Mouse (Mus musculus): Measurements from ENCODE around the gene Clk1.

The Clk1 gene

DNA sequence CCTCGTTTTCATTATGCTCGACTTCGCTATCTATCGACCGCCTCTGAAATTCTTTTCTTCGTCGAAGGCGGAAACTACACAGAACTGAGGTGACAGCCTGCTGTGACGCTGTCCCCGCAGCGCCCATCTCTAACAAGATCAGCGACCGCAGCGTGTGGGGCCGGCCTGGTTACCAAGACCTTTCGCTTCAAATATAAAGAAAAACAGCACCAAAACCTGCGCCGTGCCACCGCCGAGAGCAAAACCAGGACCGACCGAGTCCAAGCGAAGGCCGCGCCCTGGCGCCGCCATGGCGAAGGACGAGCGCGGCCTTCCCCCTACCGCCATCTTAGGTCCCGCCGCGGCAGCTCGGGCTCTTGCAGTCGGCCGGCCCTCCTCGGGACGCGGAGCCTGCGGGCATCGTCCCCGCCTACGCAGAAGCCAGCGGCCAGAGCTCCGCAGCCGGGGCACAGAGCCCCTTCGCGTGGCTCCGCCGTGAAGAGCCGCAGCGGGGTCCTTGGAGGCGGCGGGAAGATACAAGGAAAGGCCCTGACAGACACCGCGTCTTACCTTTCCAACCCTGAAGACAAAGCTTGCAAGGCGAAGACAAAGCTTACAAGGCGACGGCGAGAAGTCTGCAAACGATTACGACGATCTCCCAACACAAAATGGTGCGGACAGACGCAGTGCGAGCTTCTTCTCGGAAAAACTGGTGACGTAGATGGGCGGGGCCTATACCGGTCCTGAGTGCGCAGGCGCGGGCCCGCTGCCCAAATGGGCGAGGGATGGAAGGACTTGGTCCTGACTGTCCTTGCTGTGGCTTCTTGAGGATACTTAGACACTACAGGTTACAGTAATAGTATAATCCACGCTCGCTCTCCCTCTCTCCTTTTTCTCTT is at the start of gene Clk1:
Clk1 (minus strand) TSS at position 696 of the 878 bp plus-strand sequence.
- peak; percentile 30 for DNase-seq (ENCODE audit: extremely low read depth, low read depth, low spot score)

DNA sequence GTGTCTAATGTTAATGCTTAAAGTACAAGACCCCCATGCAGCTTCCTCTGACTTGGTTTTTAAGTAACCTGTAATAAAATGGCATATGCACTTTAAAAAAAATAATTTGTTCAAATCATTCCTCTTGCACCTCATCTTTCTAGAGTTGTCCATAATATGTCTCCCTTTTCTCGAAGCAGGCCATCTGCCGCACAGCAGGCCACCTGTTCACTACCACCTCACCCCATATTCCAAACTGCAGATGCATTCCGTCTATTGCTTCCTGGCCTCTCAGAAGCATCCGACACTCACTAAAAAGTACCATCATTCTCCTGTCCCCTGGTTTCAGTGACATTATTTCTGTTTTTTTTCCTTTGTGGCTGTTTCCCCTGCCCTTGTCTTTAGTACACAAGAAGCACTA is 41.7 kb upstream of the Clk1 start:
- no peak for DNase-seq (ENCODE audit: extremely low read depth, low read depth, low spot score)

DNA sequence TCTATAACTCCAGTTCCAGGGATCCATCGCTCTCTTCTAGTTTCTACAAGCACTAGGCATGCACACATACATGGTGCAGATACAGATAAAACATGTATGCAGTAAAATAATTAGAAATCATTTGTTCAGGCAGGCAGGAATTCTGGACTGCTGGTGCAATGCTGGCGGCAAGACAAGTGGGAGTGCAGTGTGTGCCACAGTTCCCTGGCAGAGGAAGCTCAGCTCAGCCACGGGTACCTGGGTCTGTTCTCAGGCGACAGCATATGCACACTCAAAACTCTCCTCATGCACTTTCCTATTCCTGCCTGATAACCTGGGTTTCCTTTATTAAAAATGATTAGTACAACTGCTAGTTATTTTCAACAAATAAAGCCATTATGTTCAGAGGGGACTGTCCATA is 41.2 kb upstream of the Clk1 start:
- DNase-seq (ENCODE audit: extremely low read depth, low read depth, low spot score), result no peak

DNA sequence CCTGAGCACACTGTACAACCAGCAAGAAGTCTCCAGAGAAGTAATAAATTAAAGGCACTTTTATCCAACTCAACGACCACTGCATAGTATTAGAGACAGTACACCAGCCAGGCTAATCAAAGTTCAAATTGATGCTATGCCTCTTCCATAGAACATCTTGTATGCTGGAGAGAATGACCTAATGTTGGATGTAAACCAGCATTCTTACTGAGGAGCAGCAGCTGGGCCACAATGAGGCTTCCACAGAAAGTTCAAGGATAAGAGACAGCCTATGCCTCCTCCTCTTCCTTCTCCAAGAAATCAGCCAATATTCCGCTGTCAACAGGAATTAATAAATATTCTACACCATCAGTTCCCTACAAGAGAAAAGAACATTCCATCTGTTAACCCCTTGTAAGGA is 40.1 kb upstream of the Clk1 start:
- DNase-seq (ENCODE audit: extremely low read depth, low read depth, low spot score), result no peak

DNA sequence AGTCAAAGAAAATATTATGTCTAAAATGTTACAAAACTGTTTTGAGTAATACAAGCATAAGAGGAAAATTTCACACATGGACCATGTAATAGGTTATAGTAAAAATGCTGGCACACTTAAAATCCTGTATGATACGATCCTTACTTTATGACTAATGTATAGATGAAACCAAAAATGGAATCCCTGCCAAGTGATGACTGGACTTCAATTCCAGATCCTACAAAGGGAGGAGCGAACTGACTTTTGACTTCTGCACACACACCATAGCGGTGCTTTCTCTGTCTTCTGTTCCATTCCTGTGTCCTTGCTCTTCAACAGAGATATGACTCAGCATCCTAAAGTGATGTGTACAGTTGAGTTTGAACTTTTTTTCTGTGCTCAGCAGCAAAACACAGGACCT is 36.7 kb upstream of the Clk1 start:
- no peak for DNase-seq (ENCODE audit: extremely low read depth, low read depth, low spot score)

DNA sequence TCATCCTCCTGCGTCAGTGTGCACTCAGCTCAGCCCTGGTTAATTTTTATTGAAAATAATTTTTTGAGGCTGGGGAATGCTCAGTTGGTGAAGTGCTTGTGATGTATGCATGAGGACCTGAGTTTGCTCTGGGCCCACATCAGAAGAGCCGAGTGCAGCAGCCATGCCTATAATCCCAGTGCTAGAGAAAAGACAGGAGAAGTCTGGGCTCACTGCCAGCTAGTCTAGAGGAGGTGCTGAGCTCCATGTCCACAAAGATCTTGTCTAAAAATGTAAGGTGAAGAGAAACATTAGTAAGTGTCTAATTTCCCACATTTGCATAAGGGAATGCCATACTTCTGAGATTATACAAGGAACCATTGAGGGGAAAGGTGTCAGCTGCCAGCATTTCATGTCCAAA is 35.0 kb upstream of the Clk1 start:
- DNase-seq (ENCODE audit: extremely low read depth, low read depth, low spot score), result no peak

DNA sequence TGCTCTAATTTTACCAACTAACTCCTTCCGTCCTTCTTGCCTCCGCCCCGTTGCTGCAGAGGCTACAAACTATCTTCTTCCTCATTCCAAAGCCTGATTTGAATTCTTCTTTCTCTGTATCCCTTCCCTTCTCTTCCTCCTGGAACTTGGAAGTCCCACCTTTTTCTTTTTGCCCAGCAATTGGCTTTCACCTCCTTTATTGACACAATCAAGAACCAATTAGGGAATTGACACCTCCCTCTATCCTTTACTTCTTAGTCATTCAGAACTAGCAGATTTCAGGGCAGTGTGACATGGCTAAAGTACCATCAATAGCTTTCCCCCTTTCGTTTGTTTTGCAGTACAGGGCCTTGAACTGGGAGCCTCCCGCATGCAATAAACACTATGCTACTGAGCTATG is 34.3 kb upstream of the Clk1 start:
- no peak for DNase-seq (ENCODE audit: extremely low read depth, low read depth, low spot score)

DNA sequence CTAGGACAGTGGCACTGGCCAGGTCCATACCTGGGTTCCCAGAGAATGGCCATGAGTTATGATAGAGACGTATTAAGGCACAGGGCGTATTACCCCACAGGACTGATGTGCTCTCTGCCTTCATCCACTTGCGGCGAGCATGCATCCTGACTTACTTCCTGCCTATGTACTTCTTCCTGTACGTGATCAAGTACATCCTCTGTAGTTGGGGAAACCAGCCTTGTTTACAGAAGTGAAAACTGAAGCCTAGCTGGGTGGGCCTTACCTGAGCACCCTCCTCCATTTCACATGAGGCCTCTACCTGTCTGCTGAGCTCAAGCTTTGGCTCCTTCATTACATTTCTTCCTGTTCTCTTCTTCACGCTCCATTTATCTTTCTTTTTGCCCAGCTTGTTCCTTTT is 30.4 kb upstream of the Clk1 start:
- DNase-seq (ENCODE audit: extremely low read depth, low read depth, low spot score), result no peak

DNA sequence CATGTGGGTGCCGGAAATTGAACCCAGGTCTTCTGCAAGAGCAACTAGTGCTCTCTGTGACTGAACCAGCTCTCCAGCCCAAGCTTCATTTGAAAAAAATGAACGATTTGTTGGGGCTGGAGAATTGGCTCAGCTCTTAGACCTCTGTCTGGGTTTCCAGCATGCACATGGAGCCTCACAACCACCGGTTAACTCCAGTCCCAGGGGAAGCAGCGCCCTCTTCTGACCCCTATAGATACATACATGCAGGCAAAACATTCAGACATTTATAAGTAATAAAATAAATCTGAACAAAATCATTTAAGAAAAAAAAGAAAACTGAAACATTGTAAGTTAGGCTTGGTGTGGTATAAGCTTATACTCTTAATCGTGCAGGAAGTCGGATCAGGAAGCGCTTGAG is 24.5 kb upstream of the Clk1 start:
- no peak for DNase-seq (ENCODE audit: extremely low read depth, low read depth, low spot score)

DNA sequence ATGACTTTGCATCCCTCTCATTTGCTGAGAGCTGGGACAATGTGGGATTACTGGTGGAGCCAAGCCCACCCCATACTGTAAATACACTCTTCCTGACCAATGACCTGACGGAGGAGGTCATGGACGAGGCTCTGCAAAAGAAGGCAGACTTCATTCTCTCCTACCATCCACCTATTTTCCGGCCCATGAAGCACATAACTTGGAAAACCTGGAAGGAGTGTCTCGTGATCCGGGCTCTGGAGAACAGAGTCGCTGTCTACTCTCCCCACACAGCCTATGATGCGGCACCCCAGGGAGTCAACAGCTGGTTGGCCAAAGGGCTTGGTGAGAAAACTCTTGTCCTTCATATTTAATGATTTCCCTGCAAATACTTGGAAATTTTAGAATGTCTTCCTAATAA is 23.9 kb upstream of the Clk1 start:
- DNase-seq (ENCODE audit: extremely low read depth, low read depth, low spot score), result no peak

DNA sequence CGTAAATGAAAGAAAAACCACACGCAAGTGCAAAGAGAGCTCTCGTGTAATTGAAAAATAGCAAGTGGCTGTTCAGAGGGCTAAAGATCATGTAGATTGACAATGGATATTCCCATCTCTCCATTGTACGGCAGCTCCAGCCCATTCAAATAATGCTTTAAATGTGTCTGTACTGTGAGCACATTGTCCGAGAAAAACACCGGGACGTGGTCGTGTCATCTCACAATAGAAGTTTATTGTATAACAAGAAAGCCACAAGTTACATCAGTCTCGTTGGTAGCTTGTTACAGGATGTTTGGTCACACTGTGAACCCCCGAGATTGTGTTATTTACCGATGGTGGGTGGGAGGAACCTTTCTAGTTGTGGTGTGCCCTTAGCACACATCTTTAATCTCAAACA is 22.0 kb upstream of the Clk1 start:
- no peak for DNase-seq (ENCODE audit: extremely low read depth, low read depth, low spot score)

DNA sequence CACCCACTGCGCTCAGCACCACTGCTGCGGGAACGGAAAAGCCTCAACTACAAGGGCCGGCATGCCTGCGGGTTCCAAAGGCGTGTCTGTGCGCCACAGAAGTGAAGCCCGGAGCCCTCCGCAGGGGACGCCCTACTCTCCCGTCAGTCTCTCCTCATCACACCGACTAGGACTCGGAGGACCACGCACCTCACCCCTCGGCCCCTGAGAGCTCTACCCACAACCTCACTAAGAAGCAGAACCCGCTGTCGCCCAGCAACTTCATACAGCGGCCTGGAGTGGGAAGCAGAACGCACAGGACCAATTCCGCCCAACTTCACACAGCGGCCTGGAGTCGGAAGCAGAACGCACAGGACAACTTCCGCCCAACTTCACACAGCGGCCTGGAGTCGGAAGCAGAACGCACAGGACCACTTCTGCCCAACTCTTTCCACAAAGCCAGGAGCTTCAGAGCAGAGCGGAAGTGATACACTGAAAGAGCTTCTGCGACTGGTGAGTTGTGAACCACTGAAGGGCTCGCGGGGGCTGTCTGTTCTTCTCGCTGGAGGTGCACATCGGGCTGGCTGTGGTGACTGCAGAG is 21.4 kb upstream of the Clk1 start, which contains the start of the genes Nif3l1 and Ppil3:
Nif3l1 (plus strand) TSS at position 9 of the 580 bp plus-strand sequence.
Ppil3 (minus strand) TSS at position 344 of the 580 bp plus-strand sequence.
- peak; percentile 66 for DNase-seq (ENCODE audit: extremely low read depth, low read depth, low spot score)

DNA sequence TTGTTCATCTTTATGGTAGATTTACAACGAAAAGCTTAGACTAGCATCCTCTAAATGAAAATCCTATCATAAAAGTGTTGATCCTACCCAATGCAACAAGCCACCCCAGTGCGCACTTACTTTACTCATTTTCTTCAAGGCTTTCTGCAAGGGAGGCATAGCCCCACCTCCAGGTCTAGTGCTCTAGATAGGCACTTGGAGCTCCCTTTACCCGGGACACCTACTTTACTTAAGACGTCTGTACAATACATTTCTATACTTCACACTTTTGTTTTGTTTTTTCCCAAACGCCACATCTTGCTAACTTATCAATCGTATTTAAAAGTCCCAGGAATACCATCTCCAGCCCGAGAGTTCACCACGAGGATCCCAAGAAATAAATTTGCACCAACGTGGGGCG is 20.8 kb upstream of the Clk1 start:
- no peak for DNase-seq (ENCODE audit: extremely low read depth, low read depth, low spot score)

DNA sequence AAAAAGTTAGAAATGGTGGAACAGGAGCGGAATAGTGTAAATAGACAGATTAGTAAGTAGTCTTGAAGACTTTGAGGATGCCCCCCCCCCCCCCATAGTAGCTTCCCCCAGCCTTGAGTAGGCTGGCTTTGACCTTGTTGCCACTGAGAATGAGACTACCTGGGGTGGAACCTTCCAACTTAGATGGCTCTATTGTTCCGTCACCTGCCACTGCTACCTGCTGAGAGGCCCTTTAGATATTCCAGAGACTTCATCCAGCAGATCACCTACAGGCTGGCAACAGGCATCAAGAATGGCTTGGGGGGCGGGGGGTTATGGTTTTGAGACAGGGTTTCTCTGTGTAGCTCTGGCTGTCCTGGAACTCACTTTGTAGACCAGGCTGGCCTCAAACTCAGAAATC is 685 bp upstream of the Clk1 start:
- no peak for DNase-seq (ENCODE audit: extremely low read depth, low read depth, low spot score)

DNA sequence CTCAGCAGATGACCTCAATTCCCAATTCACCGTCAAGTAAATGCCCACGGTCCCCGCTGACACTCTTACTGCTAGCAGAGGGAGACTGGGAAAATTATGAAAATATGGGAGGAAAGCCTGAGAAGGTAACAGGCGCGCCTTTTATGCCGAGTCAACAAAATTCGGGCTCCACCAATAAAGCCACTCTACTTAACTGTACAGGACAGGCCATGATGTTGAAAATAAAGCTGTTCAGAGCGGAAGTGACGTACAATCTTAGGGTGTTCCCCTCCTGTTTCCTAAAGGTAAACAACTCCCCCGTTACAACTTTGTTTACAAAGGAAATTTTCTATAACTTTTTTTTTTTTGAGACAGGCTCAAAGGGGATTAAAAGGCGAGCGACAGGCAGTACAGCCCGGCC is 987 bp downstream of the Clk1 start:
- DNase-seq (ENCODE audit: extremely low read depth, low read depth, low spot score), result no peak

DNA sequence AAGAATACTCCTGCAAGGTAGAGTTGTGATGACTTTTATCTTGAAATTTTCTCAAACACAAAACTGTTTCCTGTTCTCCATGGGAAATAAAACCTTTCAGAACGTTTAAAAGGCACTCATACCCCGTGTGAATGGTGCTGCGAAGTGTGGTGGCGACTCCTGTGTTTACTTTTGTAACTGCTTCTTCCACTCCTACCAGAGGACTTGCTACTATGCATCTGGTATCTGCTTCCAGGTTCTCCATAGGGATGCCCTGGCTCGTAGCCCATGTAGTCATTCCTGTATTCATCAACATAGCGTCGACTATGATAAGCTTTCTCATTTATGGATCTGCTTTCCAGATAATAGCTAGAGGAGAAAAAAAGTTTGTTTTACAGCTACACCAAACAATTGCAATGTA is 2.9 kb downstream of the Clk1 start:
- no peak for DNase-seq (ENCODE audit: extremely low read depth, low read depth, low spot score)

DNA sequence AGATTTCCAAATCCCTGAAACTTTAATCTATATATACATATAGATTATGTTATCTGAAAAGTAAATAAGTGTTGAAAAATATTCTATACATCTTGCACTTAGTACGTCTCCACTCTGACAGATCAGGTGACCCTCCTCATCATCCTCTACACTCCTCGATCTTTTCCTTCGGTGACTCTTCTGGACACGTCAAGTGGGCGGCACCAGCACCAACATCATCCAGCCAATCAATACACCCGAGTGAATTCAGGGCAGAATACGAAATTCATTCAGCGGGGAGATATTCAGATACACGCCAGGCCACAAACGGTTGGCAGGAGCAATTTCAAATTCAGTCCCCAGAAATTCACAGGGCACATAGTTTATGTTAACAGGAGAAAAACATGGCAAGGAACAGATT is 3.8 kb downstream of the Clk1 start:
- DNase-seq (ENCODE audit: extremely low read depth, low read depth, low spot score), result no peak

DNA sequence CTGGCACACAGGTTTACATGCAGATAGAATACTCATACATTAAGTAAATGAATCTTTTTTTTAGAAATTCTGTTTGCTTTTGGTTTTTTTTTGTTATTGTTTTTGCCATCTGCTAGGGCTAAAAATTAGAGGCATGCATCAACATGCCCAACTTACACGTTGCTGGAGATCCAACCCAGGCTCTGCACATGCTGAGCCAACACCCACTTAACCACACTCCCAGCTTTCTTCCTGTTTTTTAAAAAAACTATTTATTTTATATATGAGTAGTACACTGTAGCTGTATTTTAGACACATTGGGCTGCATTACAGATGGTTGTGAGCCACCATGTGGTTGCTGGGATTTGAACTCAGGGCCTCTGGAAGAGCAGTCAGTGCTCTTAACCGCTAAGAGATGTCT is 7.8 kb downstream of the Clk1 start:
- no peak for DNase-seq (ENCODE audit: extremely low read depth, low read depth, low spot score)

DNA sequence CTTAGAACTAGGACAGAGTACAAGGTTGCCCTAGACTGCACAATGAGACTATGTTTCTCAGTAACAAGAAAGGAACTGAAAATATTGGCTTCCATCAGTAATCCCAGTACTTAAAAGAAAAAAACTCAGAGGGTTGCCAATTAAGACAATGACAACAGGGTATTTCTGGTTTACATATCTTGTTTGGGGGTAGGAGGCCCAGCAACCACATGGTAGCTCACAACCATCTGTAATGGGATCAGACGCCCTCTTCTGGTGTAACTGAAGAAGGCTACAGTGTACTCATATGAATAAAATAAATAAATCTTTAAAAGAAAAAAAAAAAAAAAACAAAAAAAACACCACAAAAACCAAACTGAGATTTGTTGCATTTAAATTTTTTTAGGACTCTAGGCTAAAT is 8.4 kb downstream of the Clk1 start:
- DNase-seq (ENCODE audit: extremely low read depth, low read depth, low spot score), result no peak

DNA sequence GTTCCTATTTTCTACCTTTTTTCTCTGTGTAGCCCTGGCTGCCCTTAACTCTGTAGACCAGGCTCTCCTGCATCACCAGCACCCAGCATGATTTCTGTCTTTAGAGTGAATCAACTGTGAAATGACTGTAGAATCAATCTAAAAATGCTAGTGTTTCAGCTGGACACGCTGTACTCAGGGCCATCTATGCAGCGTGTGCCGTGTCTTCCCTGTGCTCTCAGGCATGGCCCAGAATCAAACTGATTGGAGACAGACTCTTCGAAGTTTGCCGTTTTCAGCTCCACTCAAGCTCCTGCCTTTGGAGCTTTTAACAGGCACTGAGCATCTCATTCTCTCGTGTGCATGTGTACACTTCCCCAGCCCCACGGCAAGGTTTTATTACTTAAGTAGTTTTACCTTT is 13.1 kb downstream of the Clk1 start:
- DNase-seq (ENCODE audit: extremely low read depth, low read depth, low spot score), result no peak

DNA sequence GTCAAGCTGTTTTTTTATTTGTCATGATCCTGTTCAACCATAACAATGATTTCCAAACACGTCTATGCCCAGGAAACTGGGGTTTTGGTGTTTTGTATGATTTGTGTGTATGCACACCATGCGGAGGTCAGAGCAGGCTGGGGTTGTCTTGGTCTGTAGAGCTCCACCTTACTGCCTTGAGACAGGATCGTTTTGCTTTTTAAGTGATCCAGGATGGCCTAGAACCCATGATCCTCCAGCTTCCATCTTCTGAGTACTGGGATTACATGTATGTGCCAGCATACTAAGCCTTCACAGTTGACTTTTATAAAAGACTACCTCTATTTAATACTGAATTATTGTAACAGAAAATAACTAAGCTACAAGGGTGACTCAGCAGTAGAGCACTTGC is 13.7 kb downstream of the Clk1 start:
- no peak for DNase-seq (ENCODE audit: extremely low read depth, low read depth, low spot score)

DNA sequence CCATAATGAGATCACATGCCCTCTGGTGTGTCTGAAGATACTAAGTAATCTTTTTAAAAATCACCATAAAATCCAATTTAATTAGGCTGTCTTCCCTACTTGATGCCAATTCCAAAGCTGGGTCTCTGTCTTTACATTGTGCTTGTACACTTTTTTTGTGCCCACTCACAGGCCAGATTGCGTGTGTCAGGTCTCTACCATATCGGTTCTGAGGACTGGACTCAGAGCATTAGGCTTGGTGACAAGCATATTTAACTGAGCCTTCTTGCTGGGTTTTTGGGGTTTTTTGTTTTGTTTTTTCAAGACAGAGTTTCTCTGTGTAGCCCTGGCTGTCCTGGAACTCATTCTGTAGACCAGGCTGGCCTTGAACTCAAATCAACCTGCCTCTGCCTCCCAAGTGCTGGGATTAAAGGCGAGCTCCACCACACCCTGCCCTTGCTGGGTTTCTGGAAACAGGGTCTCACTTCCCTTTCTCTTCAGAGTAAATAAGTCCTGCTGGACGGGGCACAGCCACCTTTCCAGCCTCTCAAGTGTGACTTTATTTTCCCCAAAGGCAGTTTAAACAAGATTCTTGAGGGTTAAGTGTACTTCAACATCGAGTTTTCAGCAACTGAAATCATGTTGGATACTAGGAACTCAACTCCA is 14.2 kb downstream of the Clk1 start:
- no peak for DNase-seq (ENCODE audit: extremely low read depth, low read depth, low spot score)
